Comparison of ENCODE assay signal across 9 mouse cellular contexts in the genomic region with DNA sequence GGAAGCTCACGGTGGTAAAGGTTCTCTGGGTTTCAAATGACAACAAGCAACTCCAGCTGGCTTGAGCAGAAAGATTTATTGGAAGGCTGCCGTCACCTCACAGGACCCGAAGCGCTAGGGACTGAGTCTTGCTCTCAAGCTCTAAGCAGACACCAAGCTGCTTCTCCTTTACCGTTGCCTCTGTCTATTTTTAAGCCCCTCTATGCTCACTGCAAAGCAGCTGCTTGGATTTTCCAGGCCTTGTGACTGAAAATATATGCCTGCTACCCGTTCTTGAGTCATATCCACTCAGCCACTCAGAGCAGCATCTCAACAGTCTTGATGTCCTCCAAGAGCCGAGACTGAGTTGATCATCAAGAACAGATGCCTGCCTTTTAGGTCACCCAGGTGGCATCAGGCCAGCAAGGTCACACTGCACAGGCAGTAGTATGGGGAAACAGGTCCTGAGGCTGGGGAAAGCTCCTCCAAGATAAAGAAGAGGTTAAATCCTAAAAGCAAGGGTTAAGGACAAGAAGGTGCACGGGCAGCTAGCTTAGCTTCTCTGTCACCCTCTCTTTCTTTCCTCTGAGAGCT.
DNase-seq lines count a peak whose midpoint lies in the region; ATAC-seq and TF ChIP-seq lines count a peak whose summit lies in the region.
"Had no signal": no experiment of that assay in that cellular context is flagged by ENCODE, and none has a peak within 500 bp of the region (broad histone marks: within the 10 kb centered on the region; RNA-seq: fewer than 3 reads in every experiment).

No protein-coding gene starts in this region.

- intact Hi-C loops in gastrocnemius, postnatal 14 days (cut with DNase I; ENCODE audit: low total_unique reads): no loop called here
- intact Hi-C loops in left cerebral cortex, adult 2 months (cut with DNase I): loop anchor here (5.0 kb wide), 1 partner anchor 594 kb away; no protein-coding TSS in a partner anchor

- ATAC-seq in megakaryocyte, adult 5-6 weeks (ENCODE audit: poor library complexity, severe bottlenecking): no peak
- ATAC-seq in megakaryocyte progenitor cell, adult 5-6 weeks (replicated peaks; ENCODE audit: poor library complexity): no peak
- ATAC-seq: midbrain, embryonic 13.5 days had no signal

- H3K27ac ChIP-seq in left cerebral cortex, adult 2 months: peak overlapping the region; percentile 11; the same call in 1 of the 2 replicates
- H3K27ac ChIP-seq: midbrain, embryonic 13.5 days had no signal

- no peak overlapping the region for H3K4me3 ChIP-seq in left cerebral cortex, adult 2 months
- H3K4me3 ChIP-seq: midbrain, embryonic 13.5 days had no signal

- DNase-seq in adrenal gland, adult (ENCODE audit: inconsistent age in 2 of 2, low spot score in 1 of 2): peak; percentile 48 to 72
- DNase-seq in adrenal gland, adult 18-20 months (ENCODE audit: low spot score in 2 of 2): no peak
- peak; percentile 40 for DNase-seq in adrenal gland, postnatal 25 days
- DNase-seq in gastrocnemius, postnatal 14 days: peak; percentile 81
- no peak for DNase-seq in left cerebral cortex, adult 2 months (ENCODE audit: extremely low spot score in 1 of 2, low spot score in 2 of 2)
- DNase-seq in thymus, adult 18-20 months: no peak

- TF ChIP-seq CTCF in left cerebral cortex, adult 2 months (IDR thresholded peaks at IDR 0.05): no peak

Comparison
In these comparisons a context has a peak if more than half of its experiments do, and no peak if none do; other contexts are left out.
1. DNase-seq: peak in adrenal gland, adult (2 of 2), adrenal gland, postnatal 25 days (single experiment) and gastrocnemius, postnatal 14 days (single experiment); none in adrenal gland, adult 18-20 months (0 of 2), left cerebral cortex, adult 2 months (0 of 2) and thymus, adult 18-20 months (0 of 2).